Mouse (Mus musculus): ENCODE results near the gene Pitx2.

The Pitx2 gene

GRCm38 (mm10) chr3:129215751-129216331, 16.2 kb downstream of the Pitx2 start:
- intact Hi-C loops (cut with DNase I): no loop called here

- intact Hi-C loops (cut with DNase I): no loop called here
Observed at GRCm38 (mm10) chr3:129216491-129216890, 16.8 kb downstream of the Pitx2 start.

- intact Hi-C loops (cut with DNase I): no loop called here
Observed at GRCm38 (mm10) chr3:129216911-129217561, 17.4 kb downstream of the Pitx2 start.

GRCm38 (mm10) chr3:129217862-129218370, 18.2 kb downstream of the Pitx2 start:
- intact Hi-C loops (cut with DNase I): no loop called here

GRCm38 (mm10) chr3:129218371-129218921, 18.8 kb downstream of the Pitx2 start:
- intact Hi-C loops (cut with DNase I): no loop called here

GRCm38 (mm10) chr3:129220086-129220670, 20.5 kb downstream of the Pitx2 start:
- intact Hi-C loops (cut with DNase I): no loop called here

- intact Hi-C loops (cut with DNase I): no loop called here
Observed at GRCm38 (mm10) chr3:129220681-129221379, 21.2 kb downstream of the Pitx2 start.

GRCm38 (mm10) chr3:129221380-129222260, 21.9 kb downstream of the Pitx2 start:
- intact Hi-C loops (cut with DNase I): no loop called here

GRCm38 (mm10) chr3:129222448-129223290, 23.0 kb downstream of the Pitx2 start:
- intact Hi-C loops (cut with DNase I): no loop called here

GRCm38 (mm10) chr3:129223401-129223800, 23.7 kb downstream of the Pitx2 start:
- intact Hi-C loops (cut with DNase I): no loop called here

GRCm38 (mm10) chr3:129223964-129224805, 24.5 kb downstream of the Pitx2 start:
- intact Hi-C loops (cut with DNase I): no loop called here

GRCm38 (mm10) chr3:129224806-129225576, 25.3 kb downstream of the Pitx2 start:
- intact Hi-C loops (cut with DNase I): no loop called here

- intact Hi-C loops (cut with DNase I): no loop called here
Observed at GRCm38 (mm10) chr3:129225577-129226289, 26.1 kb downstream of the Pitx2 start.

- intact Hi-C loops (cut with DNase I): no loop called here
Observed at GRCm38 (mm10) chr3:129226681-129227080, 27.0 kb downstream of the Pitx2 start.

GRCm38 (mm10) chr3:129227331-129227730, 27.7 kb downstream of the Pitx2 start:
- intact Hi-C loops (cut with DNase I): no loop called here

GRCm38 (mm10) chr3:129238010-129238409, 38.3 kb downstream of the Pitx2 start:
- intact Hi-C loops (cut with DNase I): no loop called here

GRCm38 (mm10) chr3:129238664-129239258, 39.1 kb downstream of the Pitx2 start:
- intact Hi-C loops (cut with DNase I): no loop called here
